Mouse (Mus musculus) CH12.LX (cell line): ENCODE data around the gene Cdh6.

Source experiments
- CTCF ChIP-seq, 2 experiments: IDR thresholded peaks in 1 of 2; conservative IDR thresholded peaks in 1 of 2; 2 replicates each; pipeline ENCODE4 v1.5.1; 2011 to 2012; ENCODE audit warnings: low read depth in 2 of 2, low read length in 2 of 2, improper control_type of control experiment in 1 of 2, inconsistent platforms in 1 of 2, mild to moderate bottlenecking in 1 of 2, moderate library complexity in 1 of 2
- EP300 ChIP-seq: IDR thresholded peaks from 2 replicates; pipeline ENCODE4 v1.6.1; 2011; ENCODE audit warnings: low read length, improper control_type of control experiment
- GABPA ChIP-seq: IDR thresholded peaks from 2 replicates; pipeline ENCODE4 v1.6.1; 2012; ENCODE audit warnings: low read depth, low read length, improper control_type of control experiment, inconsistent platforms; ENCODE audit not compliant: insufficient replicate concordance
- MAZ ChIP-seq: IDR thresholded peaks from 2 replicates; pipeline ENCODE4 v1.6.1; 2012; ENCODE audit warnings: low read depth, mild to moderate bottlenecking, inconsistent platforms, low read length, improper control_type of control experiment, moderate library complexity
- TCF12 ChIP-seq: IDR thresholded peaks from 2 replicates; pipeline ENCODE4 v1.6.1; 2014; ENCODE audit warnings: low read depth, mild to moderate bottlenecking, inconsistent platforms, low read length, improper control_type of control experiment

DNA sequence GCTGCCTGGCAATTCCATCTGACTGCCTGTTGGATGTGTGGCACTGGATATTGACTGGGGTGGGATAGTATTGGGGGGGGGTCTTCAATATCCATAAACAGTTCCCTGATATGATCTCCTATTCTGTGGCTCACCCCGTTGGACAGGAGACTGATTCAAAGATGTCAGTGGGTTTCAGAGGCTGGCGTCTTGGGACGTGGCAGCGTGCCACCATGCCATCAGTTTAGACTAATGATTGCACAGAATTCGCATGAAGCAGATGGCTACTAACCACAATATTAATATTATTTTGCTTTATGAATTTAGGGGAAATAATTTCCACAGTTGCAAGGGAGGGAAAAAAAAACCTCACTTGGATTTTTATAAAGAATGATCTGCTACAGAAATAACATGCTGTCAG is 10.2 kb upstream of the Cdh6 start:
- TF ChIP-seq CTCF (conservative IDR thresholded peaks at IDR 0.05 in 1 of 2, IDR thresholded peaks at IDR 0.05 in 1 of 2; ENCODE audit: low read depth in 2 of 2, low read length in 2 of 2), result no peak
- TF ChIP-seq TCF12, result no peak
- no peak for TF ChIP-seq MAZ
- TF ChIP-seq GABPA, result no peak
- TF ChIP-seq EP300, result no peak
